Mouse (Mus musculus) liver, embryonic 14.5 days (tissue): ENCODE results near the gene D5Ertd579e.

Experiments
- CTCF ChIP-seq: IDR thresholded peaks from 2 replicates; pipeline ENCODE4 v1.5.1; 2016; ENCODE audit warnings: antibody characterized with exemption, low read depth, control low read depth
- EP300 ChIP-seq: IDR thresholded peaks from 2 replicates; pipeline ENCODE4 v1.6.1; 2016; ENCODE audit warnings: antibody characterized with exemption, low read depth

GRCm38 (mm10) chr5:36729923-36730322 lies 34.1 kb upstream of the D5Ertd579e start:
- TF ChIP-seq CTCF (no peak), EP300 (no peak)
